Mouse (Mus musculus) heart, postnatal 0 days (tissue): ENCODE measurements at regions not wholly inside any gene's neighbourhood (a gene's known extent, or its start where the extent isn't known, plus 50 kb on each side); places are given as distances from the start of the nearest gene placed in this dataset.

Source experiments
- ATAC-seq: fragments of 200-750 bp; cut with Nextera tagmentation; 2 replicates; pipeline ENCODE4 v1.8.0; 2017; ENCODE audit warnings: low read depth, moderate number of reproducible peaks, moderate library complexity; ENCODE audit not compliant: insufficient read depth
- DNase-seq: peaks from one replicate; pipeline ENCODE4 v3.0.0-alpha.2; 2016; ENCODE audit warnings: low spot score
- H3K27ac ChIP-seq: fragments of 300-500 bp; sonication (generic); 2 replicates; pipeline ENCODE4 v1.5.1; 2014; ENCODE audit warnings: low read depth, mild to moderate bottlenecking
- H3K27me3 ChIP-seq: fragments of 300-500 bp; sonication (generic); 2 replicates; pipeline ENCODE4 v1.6.1; 2014; ENCODE audit warnings: low read length, mixed read lengths; ENCODE audit not compliant: control insufficient read depth, insufficient read depth
- H3K36me3 ChIP-seq: fragments of 300-500 bp; sonication (generic); replicated peaks from 2 replicates; pipeline ENCODE4 v1.6.1; 2014; ENCODE audit warnings: low read length, mixed read lengths; ENCODE audit not compliant: control insufficient read depth, insufficient read depth
- H3K4me1 ChIP-seq: fragments of 300-500 bp; sonication (generic); 2 replicates; pipeline ENCODE4 v1.6.1; 2014; ENCODE audit warnings: antibody characterized with exemption; ENCODE audit not compliant: control insufficient read depth, insufficient read depth
- H3K4me2 ChIP-seq: fragments of 300-500 bp; sonication (generic); 2 replicates; pipeline ENCODE4 v1.6.1; 2014; ENCODE audit warnings: low read depth, mild to moderate bottlenecking, low read length, moderate library complexity
- H3K4me3 ChIP-seq: fragments of 300-500 bp; sonication (generic); 2 replicates; pipeline ENCODE4 v1.5.1; 2014; ENCODE audit warnings: low read depth, low read length
- H3K9ac ChIP-seq: fragments of 300-500 bp; sonication (generic); replicated peaks from 2 replicates; pipeline ENCODE4 v1.6.1; 2014; ENCODE audit warnings: low read depth, low read length, mixed read lengths
- H3K9me3 ChIP-seq: fragments of 300-500 bp; sonication (generic); replicated peaks from 2 replicates; pipeline ENCODE4 v1.6.1; 2016; ENCODE audit warnings: low read length; ENCODE audit not compliant: control insufficient read depth
- CTCF ChIP-seq: IDR thresholded peaks from 2 replicates; pipeline ENCODE4 v1.5.1; 2016; ENCODE audit warnings: antibody characterized with exemption, control low read depth, low read depth
- EP300 ChIP-seq: IDR thresholded peaks from 2 replicates; pipeline ENCODE4 v1.6.1; 2016; ENCODE audit warnings: antibody characterized with exemption, low read depth
- WGBS: fragments of 180-500 bp; shearing (Covaris S2); extraction: QIAGEN DNeasy Blood & Tissue Kit; methylation state at CpG from one replicate; pipeline ENCODE4 v1.1.7; 2014; 5-methylcytosine and 5-hydroxymethylcytosine counted together

GRCm38 (mm10) chr7:77632656-77633055, 1105.2 kb downstream of the Ntrk3 start:
- whole genome bisulfite sequencing = 25% methylated on average over 1 of the region's 1 CpGs
- H3K9me3 ChIP-seq = no peaks in the 10 kb centered on the region
- TF ChIP-seq CTCF (no peak), EP300 (no peak)
- DNase-seq (no peak), ATAC-seq (no peak)
- H3K4me3 ChIP-seq = no peak overlapping the region
- H3K27ac ChIP-seq = no peak overlapping the region
- no peak overlapping the region for H3K9ac ChIP-seq
- H3K36me3 ChIP-seq = no peaks in the 10 kb centered on the region
- no peaks in the 10 kb centered on the region for H3K4me1 ChIP-seq
- no peak overlapping the region for H3K4me2 ChIP-seq
- no peaks in the 10 kb centered on the region for H3K27me3 ChIP-seq

DNA sequence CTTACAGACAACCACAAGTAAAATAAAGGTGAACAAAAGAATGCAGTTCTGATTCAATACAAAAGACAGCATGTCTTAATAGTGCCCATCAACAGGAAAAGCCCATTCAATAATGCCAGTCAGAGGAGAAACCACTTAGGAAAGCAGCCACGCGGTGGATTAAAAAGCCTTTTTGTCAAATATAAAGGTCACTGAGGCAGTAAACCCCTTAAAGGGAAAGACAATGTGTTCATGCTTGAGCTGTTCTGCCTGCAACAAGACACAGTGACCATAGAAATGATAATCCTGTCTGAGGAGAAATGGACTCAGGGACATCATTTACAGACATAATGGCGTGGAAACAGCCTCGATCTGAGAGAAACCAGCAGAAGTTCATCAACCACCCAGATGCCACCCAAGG, 1114.3 kb downstream of the Ntrk3 start:
- H3K4me3 ChIP-seq = no peak overlapping the region
- DNase-seq (no peak), ATAC-seq (no peak)
- no peak overlapping the region for H3K27ac ChIP-seq
- no peaks in the 10 kb centered on the region for H3K4me1 ChIP-seq
- no peaks in the 10 kb centered on the region for H3K36me3 ChIP-seq
- no peak overlapping the region for H3K9ac ChIP-seq
- no peaks in the 10 kb centered on the region for H3K9me3 ChIP-seq
- 76% methylated on average over 4 of the region's 4 CpGs for WGBS
- no peaks in the 10 kb centered on the region for H3K27me3 ChIP-seq
- no peak overlapping the region for H3K4me2 ChIP-seq
- TF ChIP-seq CTCF (no peak), EP300 (no peak)

GRCm38 (mm10) chr7:77622934-77623333, 1114.9 kb downstream of the Ntrk3 start:
- Histone ChIP-seq H3K36me3 (no peaks in the 10 kb centered on the region), H3K4me1 (no peaks in the 10 kb centered on the region), H3K9me3 (no peaks in the 10 kb centered on the region), H3K9ac (no peak overlapping the region), H3K27ac (no peak overlapping the region), H3K27me3 (no peaks in the 10 kb centered on the region), H3K4me3 (no peak overlapping the region), H3K4me2 (no peak overlapping the region)
- no peak for TF ChIP-seq CTCF
- no peak for TF ChIP-seq EP300
- DNase-seq (no peak), ATAC-seq (no peak)

GRCm38 (mm10) chr7:77572872-77573271, 1164.9 kb downstream of the Ntrk3 start:
- TF ChIP-seq CTCF (no peak), EP300 (no peak)
- H3K36me3 ChIP-seq = no peaks in the 10 kb centered on the region
- H3K4me1 ChIP-seq = no peaks in the 10 kb centered on the region
- DNase-seq (no peak), ATAC-seq (no peak)
- H3K9ac ChIP-seq = no peak overlapping the region
- no peaks in the 10 kb centered on the region for H3K9me3 ChIP-seq
- no peaks in the 10 kb centered on the region for H3K27me3 ChIP-seq
- 38% methylated on average over 1 of the region's 1 CpGs for WGBS
- no peak overlapping the region for H3K4me2 ChIP-seq
- no peak overlapping the region for H3K27ac ChIP-seq
- H3K4me3 ChIP-seq = no peak overlapping the region

GRCm38 (mm10) chr7:77559095-77559494, 1178.7 kb downstream of the Ntrk3 start:
- TF ChIP-seq CTCF (no peak), EP300 (no peak)
- Histone ChIP-seq H3K4me2 (no peak overlapping the region), H3K4me1 (no peaks in the 10 kb centered on the region), H3K9ac (no peak overlapping the region), H3K36me3 (no peaks in the 10 kb centered on the region), H3K27me3 (no peaks in the 10 kb centered on the region), H3K4me3 (no peak overlapping the region), H3K27ac (no peak overlapping the region), H3K9me3 (no peaks in the 10 kb centered on the region)
- 33% methylated on average over 1 of the region's 1 CpGs for WGBS
- ATAC-seq (no peak), DNase-seq (no peak)

- Histone ChIP-seq H3K9me3 (no peaks in the 10 kb centered on the region), H3K36me3 (no peaks in the 10 kb centered on the region), H3K27me3 (no peaks in the 10 kb centered on the region), H3K4me2 (no peak overlapping the region), H3K27ac (no peak overlapping the region), H3K9ac (no peak overlapping the region), H3K4me3 (no peak overlapping the region), H3K4me1 (no peaks in the 10 kb centered on the region)
- ATAC-seq (no peak), DNase-seq (no peak)
- TF ChIP-seq EP300 = no peak
- no peak for TF ChIP-seq CTCF
- 42% methylated on average over 4 of the region's 4 CpGs for WGBS
Observed at GRCm38 (mm10) chr7:77558536-77558935, 1179.3 kb downstream of the Ntrk3 start.
